Mouse (Mus musculus) right cerebral cortex, adult 2 months (tissue): ENCODE measurements around the gene Ppm1h.
"Not testable (repeated sequence)": the region's sequence is repeated elsewhere in the genome, so short reads cannot be mapped to it uniquely, and the experiment has no call there.

Experiments
- DNase-seq, 2 experiments: peaks; one replicate each; pipeline ENCODE4 v3.0.0; 2021 to 2022; ENCODE audit warnings: low spot score in 2 of 2

The Ppm1h gene

DNA sequence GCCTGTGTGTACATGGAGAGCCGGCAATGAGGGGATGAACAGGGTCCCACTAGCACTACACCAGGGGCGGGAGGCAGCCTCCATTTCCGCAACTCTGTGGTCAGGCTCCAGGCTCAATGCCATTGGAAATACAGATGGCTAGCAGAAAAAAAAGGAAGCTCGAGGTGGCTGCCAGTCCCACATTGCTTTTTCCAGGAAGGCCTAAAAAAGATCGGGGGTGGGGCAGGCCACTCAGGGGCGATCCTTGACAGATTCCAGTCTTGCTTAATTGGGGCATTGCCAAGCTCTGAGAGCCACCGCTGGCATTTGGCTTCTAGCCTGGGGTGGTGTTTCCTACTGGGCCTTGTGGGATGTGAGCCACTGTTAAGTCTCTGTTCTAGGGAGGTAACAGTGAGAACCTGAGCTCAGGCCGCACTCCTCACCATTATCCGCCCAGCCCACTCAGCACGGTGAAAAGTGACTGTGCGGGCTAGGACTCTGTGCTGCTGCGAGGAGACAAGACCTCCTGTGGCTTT is 216.1 kb downstream of the Ppm1h start:
- DNase-seq, result no peak

GRCm38 (mm10) chr10:122895121-122895770 is 216.7 kb downstream of the Ppm1h start:
- DNase-seq, result no peak

DNA sequence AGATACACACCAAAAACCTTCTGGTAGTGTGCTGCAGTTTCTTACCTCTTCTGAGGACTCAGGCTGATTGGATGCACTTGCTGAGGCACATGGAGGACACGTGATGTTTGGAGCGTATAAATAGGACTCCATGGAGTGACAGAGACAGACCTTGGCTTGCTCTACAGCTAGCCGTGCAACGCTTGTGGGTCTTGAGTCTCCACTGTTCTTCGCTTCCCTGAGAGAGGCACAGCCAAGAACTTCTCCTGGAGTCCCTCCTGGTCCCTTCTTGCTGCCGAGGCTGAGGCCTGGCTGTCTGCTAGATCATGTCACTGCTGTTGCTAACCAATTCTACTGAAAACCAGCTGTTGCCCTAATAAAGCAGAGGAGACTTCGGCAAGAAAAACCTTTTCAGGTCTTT is 221.4 kb downstream of the Ppm1h start:
- DNase-seq, result no peak

DNA sequence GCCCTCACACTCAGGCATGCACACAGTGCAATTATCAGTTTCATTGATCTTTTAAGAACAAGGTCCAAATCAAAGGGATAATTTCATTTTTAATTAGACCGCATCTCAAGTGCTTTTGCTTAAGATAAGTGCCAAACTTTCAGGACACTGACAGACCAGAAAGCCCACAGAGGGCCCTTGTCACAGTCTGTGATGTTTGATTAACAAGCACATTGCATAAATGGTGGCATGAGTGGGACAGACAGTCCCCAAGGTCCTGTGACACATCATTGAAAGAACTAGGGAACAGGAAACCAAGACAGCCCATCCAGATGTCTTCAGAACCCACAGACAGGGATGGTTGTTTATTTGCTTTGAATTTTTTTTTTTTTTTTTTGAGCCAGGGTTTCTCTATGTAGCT is 221.9 kb downstream of the Ppm1h start:
- DNase-seq, result no peak

DNA sequence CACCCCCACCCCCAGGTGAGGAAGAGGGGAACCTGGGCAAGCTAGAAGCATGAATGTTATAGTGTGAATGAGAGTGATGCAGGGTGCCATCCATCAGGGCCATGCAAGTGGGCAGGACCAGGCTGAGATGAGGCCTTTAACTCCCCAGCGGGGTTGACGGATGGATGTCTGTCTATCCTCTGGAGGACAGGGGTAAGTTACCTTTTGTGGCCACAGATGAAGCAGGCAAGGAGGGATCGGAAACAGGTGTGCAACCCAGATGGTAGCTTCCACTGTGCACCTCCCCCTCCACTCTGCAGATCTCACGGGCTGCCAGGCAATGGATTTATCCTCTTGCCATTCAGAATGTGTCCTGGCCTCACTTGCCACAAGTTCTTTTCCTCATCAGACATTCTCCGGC is 222.8 kb downstream of the Ppm1h start:
- DNase-seq, result no peak

- no peak for DNase-seq
Measured at GRCm38 (mm10) chr10:122909406-122910032, 231.0 kb downstream of the Ppm1h start.

GRCm38 (mm10) chr10:122910798-122911225 is 232.2 kb downstream of the Ppm1h start:
- no peak for DNase-seq

GRCm38 (mm10) chr10:122911668-122912067 is 233.1 kb downstream of the Ppm1h start:
- no peak for DNase-seq

DNA sequence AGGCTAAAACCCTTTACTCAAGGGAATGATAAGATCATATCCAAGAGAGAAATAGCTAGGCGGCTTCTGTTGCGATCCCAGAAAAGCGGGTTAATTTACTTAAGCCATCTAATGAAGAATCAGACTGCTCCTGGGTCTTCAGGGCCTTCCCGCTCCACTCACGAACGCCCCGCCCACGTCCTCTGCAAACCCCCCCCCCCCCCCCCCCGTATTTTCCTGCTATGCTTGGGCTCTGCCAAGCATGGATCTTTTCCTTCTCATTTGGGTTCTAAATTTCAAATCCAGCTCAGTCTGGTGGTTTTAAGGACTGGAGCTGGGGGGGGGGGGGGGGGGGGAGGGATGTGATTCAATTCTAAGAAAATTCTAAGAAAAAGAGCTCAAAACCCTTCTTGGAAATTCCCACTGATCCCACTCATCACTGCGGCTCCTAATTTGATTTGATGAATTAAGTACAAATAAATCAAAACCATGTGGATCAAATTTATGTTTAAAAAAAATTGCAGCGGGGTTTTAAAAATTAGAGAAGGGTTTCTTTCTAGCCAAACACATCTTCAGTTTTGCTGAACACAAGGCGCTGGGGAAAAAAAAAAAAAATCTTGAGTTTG is 233.6 kb downstream of the Ppm1h start:
- no peak for DNase-seq

GRCm38 (mm10) chr10:122912701-122913368 is 234.3 kb downstream of the Ppm1h start:
- DNase-seq, result peak; percentile 66 to 75

DNA sequence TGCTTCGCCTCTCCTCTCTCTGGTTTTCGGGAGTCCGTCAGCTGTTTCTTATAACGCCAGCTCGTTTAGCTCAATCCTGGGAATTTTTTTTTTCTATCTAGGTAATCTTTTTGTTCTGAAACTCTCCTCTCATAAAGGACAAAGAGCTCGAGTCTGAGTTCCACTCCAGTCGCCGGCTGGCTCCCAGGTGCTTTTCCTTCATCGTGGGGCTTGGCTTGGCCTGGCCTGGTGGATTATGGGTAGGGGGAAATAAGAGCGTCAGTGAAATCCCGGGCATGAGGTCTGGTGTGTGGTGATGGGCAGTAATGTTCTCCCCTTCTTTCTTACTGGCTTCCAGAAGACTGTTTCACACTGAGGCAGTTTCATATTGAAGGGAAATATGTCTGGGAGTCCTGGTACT is 234.8 kb downstream of the Ppm1h start:
- no peak for DNase-seq

- no peak for DNase-seq
Measured at GRCm38 (mm10) chr10:122915905-122916304, 237.3 kb downstream of the Ppm1h start.

GRCm38 (mm10) chr10:122917648-122918324 is 239.2 kb downstream of the Ppm1h start:
- no peak for DNase-seq

- no peak for DNase-seq
Measured at GRCm38 (mm10) chr10:122918325-122918694, 239.7 kb downstream of the Ppm1h start.

DNA sequence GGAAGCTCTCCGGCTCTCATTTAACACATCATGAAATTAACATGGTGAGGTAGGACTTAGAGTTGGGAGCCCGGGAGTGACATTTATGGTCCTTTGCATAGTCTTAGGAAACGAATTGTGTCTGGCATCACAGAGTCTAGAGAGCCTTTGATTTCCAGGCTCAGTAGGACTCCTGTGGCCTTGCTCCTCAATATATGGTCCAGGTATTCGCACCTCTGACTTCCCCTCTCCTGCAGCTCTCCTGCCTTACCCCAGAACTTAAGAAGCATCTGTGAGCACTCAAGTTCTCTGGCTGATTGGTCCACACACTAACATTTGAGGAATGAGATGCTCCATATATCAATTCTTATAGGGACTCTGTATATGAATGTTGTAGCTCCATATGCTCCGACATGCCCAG is 240.2 kb downstream of the Ppm1h start:
- no peak for DNase-seq

GRCm38 (mm10) chr10:122919416-122919815 is 240.9 kb downstream of the Ppm1h start:
- no peak for DNase-seq

GRCm38 (mm10) chr10:122920218-122920795 is 241.7 kb downstream of the Ppm1h start:
- DNase-seq, result no peak

DNA sequence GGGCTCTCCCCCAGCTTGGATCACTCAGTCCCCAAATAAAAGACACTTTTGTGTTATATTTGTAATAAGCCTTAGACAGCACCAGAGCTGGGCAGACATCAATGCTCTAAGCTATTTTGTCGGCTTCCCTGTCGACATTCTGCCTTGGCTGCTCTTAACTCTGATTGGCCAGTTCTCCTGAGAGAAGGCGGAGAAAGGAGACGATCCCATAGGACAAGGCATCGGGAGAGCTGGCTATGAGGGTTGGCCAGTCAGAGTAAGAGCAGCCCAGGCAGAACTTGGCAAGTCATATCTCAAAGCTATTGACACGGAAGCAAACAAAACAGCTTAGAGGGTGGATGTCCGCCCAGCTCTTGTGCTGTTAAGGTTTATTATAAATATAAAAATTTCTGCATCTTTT is 243.7 kb downstream of the Ppm1h start:
- DNase-seq, result no peak

- DNase-seq, result not testable (repeated sequence)
Measured at GRCm38 (mm10) chr10:122924571-122924970, 246.0 kb downstream of the Ppm1h start.

DNA sequence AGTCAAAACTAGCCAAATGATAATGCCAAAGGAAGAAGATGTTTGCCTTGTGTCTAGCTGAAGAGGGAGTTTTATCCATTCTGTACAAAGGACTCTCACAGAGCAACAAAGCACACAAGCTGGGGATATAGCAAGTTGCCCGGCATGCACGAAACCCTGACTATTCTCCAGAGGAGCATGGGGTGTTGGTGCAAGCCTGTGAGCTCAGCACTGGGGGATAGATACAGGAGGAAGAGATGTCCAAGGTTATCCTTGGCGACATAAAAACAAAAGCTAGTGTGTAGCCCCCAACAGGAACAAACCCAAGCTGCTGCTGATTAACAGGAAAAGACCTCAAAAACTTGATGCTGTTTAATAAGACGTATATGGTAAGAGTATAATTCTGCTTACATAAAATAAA is 247.7 kb downstream of the Ppm1h start:
- DNase-seq, result no peak

- DNase-seq, result no peak
Measured at GRCm38 (mm10) chr10:122930520-122930919, 252.0 kb downstream of the Ppm1h start.
